Mouse (Mus musculus): ENCODE measurements around the gene Cish. TPM values are rescaled to one million over a fixed set of nuclear protein-coding genes. Genes with fewer than 3 reads are reported as not detected.

The Cish gene
- polyA plus RNA-seq, 1 experiment: 0.64 TPM

DNA sequence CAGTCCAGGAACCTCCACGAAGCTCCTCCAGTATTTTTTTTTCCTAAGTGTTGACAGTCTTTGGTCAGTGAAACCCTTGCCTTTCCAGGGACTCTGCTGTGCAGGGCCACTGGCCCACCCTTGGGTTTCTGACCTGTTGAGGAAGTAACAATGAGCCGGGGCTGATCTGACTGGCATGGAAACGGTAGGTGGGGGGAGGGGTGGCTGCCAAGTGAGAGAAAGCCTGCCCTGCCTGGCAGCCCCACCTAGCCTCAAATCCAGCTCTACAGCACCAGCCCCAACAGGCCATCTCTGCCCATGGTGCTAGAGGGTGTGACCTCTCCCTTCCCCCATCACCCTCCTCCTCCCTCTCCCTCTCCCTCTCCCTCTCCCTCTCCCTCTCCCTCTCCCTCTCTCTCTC, 10.8 kb upstream of the Cish start:
- H3K4me2 ChIP-seq (ENCODE audit: low read depth): no peak overlapping the region
- H3K79me2 ChIP-seq (ENCODE audit: control insufficient read depth, insufficient read depth): no peaks in the 10 kb centered on the region
- no peaks in the 10 kb centered on the region for H3K36me3 ChIP-seq (ENCODE audit: control insufficient read depth, insufficient read depth)
- TF ChIP-seq E2F4 (IDR thresholded peaks at IDR 0.05; ENCODE audit: insufficient read depth): no peak
- TF ChIP-seq TCF3 (IDR thresholded peaks at IDR 0.05; ENCODE audit: insufficient read length, low read depth): no peak
- TF ChIP-seq POLR2AphosphoS2 (IDR thresholded peaks at IDR 0.05; ENCODE audit: insufficient read length, low read depth): no peak
- no peak for TF ChIP-seq TCF12 (IDR thresholded peaks at IDR 0.05; ENCODE audit: insufficient read depth, poor library complexity, severe bottlenecking)
- TF ChIP-seq MYOD1 (IDR thresholded peaks at IDR 0.05; ENCODE audit: control insufficient read depth in 1 of 3, insufficient read length in 2 of 3, low read depth in 2 of 3): no peak
- no peak for TF ChIP-seq SRF (IDR thresholded peaks at IDR 0.05; ENCODE audit: control insufficient read depth, insufficient read length, low read depth)
- TF ChIP-seq USF1 (IDR thresholded peaks at IDR 0.05; ENCODE audit: low read depth): no peak
- TF ChIP-seq REST (IDR thresholded peaks at IDR 0.05; ENCODE audit: insufficient read depth, insufficient read length): no peak
- TF ChIP-seq CEBPB (IDR thresholded peaks at IDR 0.05; ENCODE audit: insufficient read depth, poor library complexity, severe bottlenecking): no peak
- no peak for TF ChIP-seq POLR2A (IDR thresholded peaks at IDR 0.05; ENCODE audit: insufficient read length, low read depth)
- no peak for TF ChIP-seq MYOG (IDR thresholded peaks at IDR 0.05; ENCODE audit: control insufficient read depth in 1 of 3, insufficient read depth in 1 of 3, insufficient read length in 2 of 3, low read depth in 2 of 3)
- no peak for TF ChIP-seq MAX (IDR thresholded peaks at IDR 0.05; ENCODE audit: low read depth)
- H3K4me3 ChIP-seq: no peak overlapping the region
- H3ac ChIP-seq (ENCODE audit: control insufficient read depth, insufficient read length): no peak overlapping the region
- no peaks in the 10 kb centered on the region for H3K27me3 ChIP-seq (ENCODE audit: control insufficient read depth, insufficient read depth, insufficient read length)

DNA sequence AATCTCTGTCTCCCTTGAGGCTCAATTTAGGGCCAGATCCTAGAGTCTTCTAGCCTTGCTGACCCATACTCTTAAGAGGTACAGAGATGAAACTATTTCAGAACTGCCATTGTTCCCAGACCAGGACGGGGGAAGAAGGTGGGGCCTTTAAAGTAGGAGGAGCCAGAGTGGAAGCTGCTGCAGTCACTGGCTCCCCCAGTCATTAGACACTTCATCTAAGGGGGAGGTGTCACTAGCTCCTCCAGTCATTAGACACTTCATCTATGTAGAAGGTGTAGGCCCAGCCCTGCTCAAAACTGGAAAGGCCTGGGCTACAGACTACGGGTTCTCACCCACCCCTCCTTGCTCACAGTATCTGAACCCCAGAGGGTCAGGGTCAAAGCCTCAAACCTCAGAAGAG, 8.5 kb upstream of the Cish start:
- H3K4me3 ChIP-seq: no peak overlapping the region
- no peak overlapping the region for H3K4me2 ChIP-seq (ENCODE audit: low read depth)
- no peak overlapping the region for H3ac ChIP-seq (ENCODE audit: control insufficient read depth, insufficient read length)
- H3K36me3 ChIP-seq (ENCODE audit: control insufficient read depth, insufficient read depth): no peaks in the 10 kb centered on the region
- no peaks in the 10 kb centered on the region for H3K79me2 ChIP-seq (ENCODE audit: control insufficient read depth, insufficient read depth)
- no peak for TF ChIP-seq TCF3 (IDR thresholded peaks at IDR 0.05; ENCODE audit: insufficient read length, low read depth)
- TF ChIP-seq MYOG (IDR thresholded peaks at IDR 0.05; ENCODE audit: control insufficient read depth in 1 of 3, insufficient read depth in 1 of 3, insufficient read length in 2 of 3, low read depth in 2 of 3): no peak
- no peak for TF ChIP-seq POLR2AphosphoS2 (IDR thresholded peaks at IDR 0.05; ENCODE audit: insufficient read length, low read depth)
- TF ChIP-seq MAX (IDR thresholded peaks at IDR 0.05; ENCODE audit: low read depth): no peak
- no peak for TF ChIP-seq TCF12 (IDR thresholded peaks at IDR 0.05; ENCODE audit: insufficient read depth, poor library complexity, severe bottlenecking)
- TF ChIP-seq CEBPB (IDR thresholded peaks at IDR 0.05; ENCODE audit: insufficient read depth, poor library complexity, severe bottlenecking): no peak
- no peak for TF ChIP-seq USF1 (IDR thresholded peaks at IDR 0.05; ENCODE audit: low read depth)
- TF ChIP-seq MYOD1 (IDR thresholded peaks at IDR 0.05; ENCODE audit: control insufficient read depth in 1 of 3, insufficient read length in 2 of 3, low read depth in 2 of 3): no peak
- no peak for TF ChIP-seq REST (IDR thresholded peaks at IDR 0.05; ENCODE audit: insufficient read depth, insufficient read length)
- TF ChIP-seq POLR2A (IDR thresholded peaks at IDR 0.05; ENCODE audit: insufficient read length, low read depth): no peak
- no peak for TF ChIP-seq E2F4 (IDR thresholded peaks at IDR 0.05; ENCODE audit: insufficient read depth)
- no peak for TF ChIP-seq SRF (IDR thresholded peaks at IDR 0.05; ENCODE audit: control insufficient read depth, insufficient read length, low read depth)
- no peaks in the 10 kb centered on the region for H3K27me3 ChIP-seq (ENCODE audit: control insufficient read depth, insufficient read depth, insufficient read length)

GRCm38 (mm10) chr9:107288105-107288650, 7.6 kb upstream of the Cish start:
- H3K4me3 ChIP-seq: no peak overlapping the region
- H3K27me3 ChIP-seq (ENCODE audit: control insufficient read depth, insufficient read depth, insufficient read length): peaks cover 5% of the 10 kb centered on the region
- H3K4me2 ChIP-seq (ENCODE audit: low read depth): no peak overlapping the region
- H3K36me3 ChIP-seq (ENCODE audit: control insufficient read depth, insufficient read depth): no peaks in the 10 kb centered on the region
- H3ac ChIP-seq (ENCODE audit: control insufficient read depth, insufficient read length): no peak overlapping the region
- no peaks in the 10 kb centered on the region for H3K79me2 ChIP-seq (ENCODE audit: control insufficient read depth, insufficient read depth)
- no peak for TF ChIP-seq TCF3 (IDR thresholded peaks at IDR 0.05; ENCODE audit: insufficient read length, low read depth)

DNA sequence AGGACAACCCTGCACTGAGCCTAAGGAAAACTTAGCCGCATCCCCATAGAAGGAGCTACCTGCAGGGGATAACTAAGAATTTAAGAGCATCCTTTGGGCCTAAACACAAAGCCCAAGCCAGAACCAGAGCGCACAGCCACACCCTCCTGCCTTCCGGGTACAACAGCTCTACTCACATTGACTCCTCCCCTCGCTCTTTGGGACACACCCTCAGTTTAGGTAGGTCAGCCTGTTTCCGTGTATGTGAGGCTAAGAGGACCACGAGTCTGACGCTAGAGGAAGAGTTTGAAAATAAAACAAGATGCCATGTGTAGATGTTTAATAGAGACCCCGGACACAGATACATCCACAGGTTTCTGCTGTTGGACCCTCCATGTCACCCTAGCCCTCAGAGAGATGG, 7.1 kb upstream of the Cish start:
- TF ChIP-seq CEBPB (IDR thresholded peaks at IDR 0.05; ENCODE audit: insufficient read depth, poor library complexity, severe bottlenecking) (no peak), SRF (IDR thresholded peaks at IDR 0.05; ENCODE audit: control insufficient read depth, insufficient read length, low read depth) (no peak), USF1 (IDR thresholded peaks at IDR 0.05; ENCODE audit: low read depth) (no peak), POLR2AphosphoS2 (IDR thresholded peaks at IDR 0.05; ENCODE audit: insufficient read length, low read depth) (no peak), E2F4 (IDR thresholded peaks at IDR 0.05; ENCODE audit: insufficient read depth) (no peak), MYOG (IDR thresholded peaks at IDR 0.05; ENCODE audit: control insufficient read depth in 1 of 3, insufficient read depth in 1 of 3, insufficient read length in 2 of 3, low read depth in 2 of 3) (no peak), POLR2A (IDR thresholded peaks at IDR 0.05; ENCODE audit: insufficient read length, low read depth) (no peak), TCF12 (IDR thresholded peaks at IDR 0.05; ENCODE audit: insufficient read depth, poor library complexity, severe bottlenecking) (no peak), TCF3 (IDR thresholded peaks at IDR 0.05; ENCODE audit: insufficient read length, low read depth) (no peak), MAX (IDR thresholded peaks at IDR 0.05; ENCODE audit: low read depth) (no peak)
- Histone ChIP-seq H3K4me3 (peak overlapping the region; percentile 18), H3K4me2 (ENCODE audit: low read depth) (no peak overlapping the region), H3K36me3 (ENCODE audit: control insufficient read depth, insufficient read depth) (no peaks in the 10 kb centered on the region), H3ac (ENCODE audit: control insufficient read depth, insufficient read length) (no peak overlapping the region), H3K79me2 (ENCODE audit: control insufficient read depth, insufficient read depth) (no peaks in the 10 kb centered on the region), H3K27me3 (ENCODE audit: control insufficient read depth, insufficient read depth, insufficient read length) (peaks cover 5% of the 10 kb centered on the region)

All from myocyte (in vitro differentiated cells).